Mouse (Mus musculus): ENCODE measurements around the gene Srsf11. TPM values are rescaled to one million over a fixed set of nuclear protein-coding genes. Genes with fewer than 3 reads are reported as not detected.
A peak's percentile ranks its signal among the peaks of the same experiment; 100 is the strongest.

Gene Srsf11
- total and polyA plus RNA-seq, 2 experiments from 2014 or later: 172 to 181 TPM

GRCm38 (mm10) chr3:158035866-158036265 lies 573 bp downstream of the Srsf11 start:
- no peak for TF ChIP-seq CTCF (IDR thresholded peaks at IDR 0.05; ENCODE audit: low read depth)
- Histone ChIP-seq H3K4me2 (ENCODE audit: low read depth) (peak overlapping the region; percentile 74), H3K27me3 (ENCODE audit: insufficient read depth, low read length) (no peaks in the 10 kb centered on the region), H3K9me3 (ENCODE audit: low read length) (no peaks in the 10 kb centered on the region), H3K27ac (ENCODE audit: low read depth, low read length) (peak overlapping the region; percentile 86), H3K4me3 (ENCODE audit: low read depth, low read length) (peak overlapping the region; percentile 97), H3K9ac (peak overlapping the region; percentile 74), H3K36me3 (ENCODE audit: insufficient read depth) (no peaks in the 10 kb centered on the region), H3K4me1 (ENCODE audit: insufficient read depth) (0 out of 2 replicates have a peak, but pooled peaks cover 4% of the 10 kb centered on the region)
- WGBS: 2% methylated on average over 11 of the region's 11 CpGs
- ATAC-seq: no peak
- DNase-seq: no peak

- ATAC-seq: no peak
- 0 out of 2 replicates have a peak, but pooled peaks cover 4% of the 10 kb centered on the region for H3K4me1 ChIP-seq (ENCODE audit: insufficient read depth)
- no peaks in the 10 kb centered on the region for H3K9me3 ChIP-seq (ENCODE audit: low read length)
- DNase-seq: no peak
- peak overlapping the region; percentile 60 for H3K4me2 ChIP-seq (ENCODE audit: low read depth)
- H3K9ac ChIP-seq: peak overlapping the region; percentile 90
- H3K36me3 ChIP-seq (ENCODE audit: insufficient read depth): no peaks in the 10 kb centered on the region
- H3K27me3 ChIP-seq (ENCODE audit: insufficient read depth, low read length): no peaks in the 10 kb centered on the region
- H3K27ac ChIP-seq (ENCODE audit: low read depth, low read length): peak overlapping the region; percentile 92
- TF ChIP-seq CTCF (IDR thresholded peaks at IDR 0.05; ENCODE audit: low read depth): no peak
- 3% methylated on average over 4 of the region's 4 CpGs for WGBS
- peak overlapping the region; percentile 88 for H3K4me3 ChIP-seq (ENCODE audit: low read depth, low read length)
These were observed 4.3 kb downstream of the Srsf11 start for GRCm38 (mm10) chr3:158032106-158032505.

GRCm38 (mm10) chr3:158031371-158031925 lies 5.0 kb downstream of the Srsf11 start:
- TF ChIP-seq CTCF (IDR thresholded peaks at IDR 0.05; ENCODE audit: low read depth): peak; percentile 27; the same call in 1 of the 2 replicates
- under 1% methylated on average over 61 of the region's 61 CpGs for WGBS
- H3K27me3 ChIP-seq (ENCODE audit: insufficient read depth, low read length): no peaks in the 10 kb centered on the region

GRCm38 (mm10) chr3:158009762-158010320 lies 26.6 kb downstream of the Srsf11 start:
- Histone ChIP-seq H3K4me1 (ENCODE audit: insufficient read depth) (no peaks in the 10 kb centered on the region), H3K4me3 (ENCODE audit: low read depth, low read length) (no peak overlapping the region), H3K27me3 (ENCODE audit: insufficient read depth, low read length) (no peaks in the 10 kb centered on the region), H3K27ac (ENCODE audit: low read depth, low read length) (no peak overlapping the region), H3K9me3 (ENCODE audit: low read length) (no peaks in the 10 kb centered on the region), H3K36me3 (ENCODE audit: insufficient read depth) (peaks cover 37% of the 10 kb centered on the region), H3K4me2 (ENCODE audit: low read depth) (no peak overlapping the region), H3K9ac (no peak overlapping the region)
- DNase-seq (no peak), ATAC-seq (peak; percentile 43)
- TF ChIP-seq CTCF (IDR thresholded peaks at IDR 0.05; ENCODE audit: low read depth): no peak
- 53% methylated on average over 1 of the region's 1 CpGs for WGBS

More at GRCm38 (mm10) chr3:158031371-158031925, 5.0 kb downstream of the Srsf11 start:
- ATAC-seq: peak; percentile 94
- peak overlapping the region; percentile 60 for H3K4me2 ChIP-seq (ENCODE audit: low read depth)
- no peaks in the 10 kb centered on the region for H3K9me3 ChIP-seq (ENCODE audit: low read length)
- DNase-seq: peak; percentile 94
- H3K27ac ChIP-seq (ENCODE audit: low read depth, low read length): peak overlapping the region; percentile 92
- H3K4me1 ChIP-seq (ENCODE audit: insufficient read depth): 0 out of 2 replicates have a peak, but pooled peaks cover 4% of the 10 kb centered on the region
- no peaks in the 10 kb centered on the region for H3K36me3 ChIP-seq (ENCODE audit: insufficient read depth)
- peak overlapping the region; percentile 90 for H3K9ac ChIP-seq
- H3K4me3 ChIP-seq (ENCODE audit: low read depth, low read length): peak overlapping the region; percentile 88

GRCm38 (mm10) chr3:158008647-158009046 lies 27.8 kb downstream of the Srsf11 start:
- H3K27me3 ChIP-seq (ENCODE audit: insufficient read depth, low read length): no peaks in the 10 kb centered on the region
- no peak for DNase-seq
- ATAC-seq: no peak
- no peaks in the 10 kb centered on the region for H3K4me1 ChIP-seq (ENCODE audit: insufficient read depth)
- H3K4me3 ChIP-seq (ENCODE audit: low read depth, low read length): no peak overlapping the region
- TF ChIP-seq CTCF (IDR thresholded peaks at IDR 0.05; ENCODE audit: low read depth): no peak
- 83% methylated on average over 1 of the region's 1 CpGs for WGBS
- H3K9me3 ChIP-seq (ENCODE audit: low read length): no peaks in the 10 kb centered on the region
- H3K4me2 ChIP-seq (ENCODE audit: low read depth): no peak overlapping the region
- no peak overlapping the region for H3K9ac ChIP-seq
- peaks cover 39% of the 10 kb centered on the region for H3K36me3 ChIP-seq (ENCODE audit: insufficient read depth)
- no peak overlapping the region for H3K27ac ChIP-seq (ENCODE audit: low read depth, low read length)

- no peaks in the 10 kb centered on the region for H3K27me3 ChIP-seq (ENCODE audit: insufficient read depth, low read length)
- H3K9ac ChIP-seq: no peak overlapping the region
- H3K4me2 ChIP-seq (ENCODE audit: low read depth): no peak overlapping the region
- ATAC-seq: no peak
- WGBS: 39% methylated on average over 1 of the region's 1 CpGs
- H3K27ac ChIP-seq (ENCODE audit: low read depth, low read length): no peak overlapping the region
- no peak for DNase-seq
- H3K9me3 ChIP-seq (ENCODE audit: low read length): no peaks in the 10 kb centered on the region
- TF ChIP-seq CTCF (IDR thresholded peaks at IDR 0.05; ENCODE audit: low read depth): no peak
- peaks cover 16% of the 10 kb centered on the region for H3K36me3 ChIP-seq (ENCODE audit: insufficient read depth)
- H3K4me1 ChIP-seq (ENCODE audit: insufficient read depth): no peaks in the 10 kb centered on the region
- H3K4me3 ChIP-seq (ENCODE audit: low read depth, low read length): no peak overlapping the region
These were observed 37.6 kb downstream of the Srsf11 start for GRCm38 (mm10) chr3:157998742-157999369.

GRCm38 (mm10) chr3:157995726-157996125 lies 40.7 kb downstream of the Srsf11 start:
- no peak for TF ChIP-seq CTCF (IDR thresholded peaks at IDR 0.05; ENCODE audit: low read depth)
- H3K4me1 ChIP-seq (ENCODE audit: insufficient read depth): no peaks in the 10 kb centered on the region
- H3K27me3 ChIP-seq (ENCODE audit: insufficient read depth, low read length): no peaks in the 10 kb centered on the region
- 89% methylated on average over 2 of the region's 2 CpGs for WGBS
- ATAC-seq (no peak), DNase-seq (no peak)
- H3K4me2 ChIP-seq (ENCODE audit: low read depth): no peak overlapping the region
- H3K4me3 ChIP-seq (ENCODE audit: low read depth, low read length): no peak overlapping the region
- H3K27ac ChIP-seq (ENCODE audit: low read depth, low read length): no peak overlapping the region
- no peaks in the 10 kb centered on the region for H3K9me3 ChIP-seq (ENCODE audit: low read length)
- peaks cover 8% of the 10 kb centered on the region for H3K36me3 ChIP-seq (ENCODE audit: insufficient read depth)
- no peak overlapping the region for H3K9ac ChIP-seq

Data from forebrain, postnatal 0 days (tissue).